Mouse (Mus musculus): ENCODE measurements around the gene Pip4k2c.
"Not testable (repeated sequence)": the region's sequence is repeated elsewhere in the genome, so short reads cannot be mapped to it uniquely, and the experiment has no call there.

The Pip4k2c gene

DNA sequence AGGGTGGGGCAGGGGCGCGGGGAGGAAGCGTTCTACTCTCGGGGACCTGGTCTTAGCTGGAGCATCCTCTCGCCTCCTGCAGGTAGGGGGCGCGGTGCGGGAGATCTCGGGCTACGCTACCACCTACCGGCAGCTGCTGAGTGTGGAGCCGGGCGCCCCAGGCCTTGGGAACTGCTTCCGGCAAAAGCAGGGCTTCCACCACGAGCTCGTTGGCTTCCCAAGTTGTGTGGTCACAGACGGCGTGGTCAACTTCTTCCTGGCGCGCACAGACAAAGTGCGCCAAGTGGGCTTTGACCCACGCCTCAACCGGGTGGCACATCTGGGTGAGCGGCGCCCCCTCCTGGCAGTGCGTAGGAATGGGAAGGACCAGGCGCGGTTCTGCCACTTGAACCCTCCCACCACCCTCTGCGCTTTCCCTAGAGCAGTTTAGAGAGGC, 40.5 kb downstream of the Pip4k2c start:
- in situ Hi-C loops (cut with MboI) = loop anchor here (5.0 to 10.0 kb wide), 2 partner anchors 39 to 54 kb away; no protein-coding TSS in a partner anchor

DNA sequence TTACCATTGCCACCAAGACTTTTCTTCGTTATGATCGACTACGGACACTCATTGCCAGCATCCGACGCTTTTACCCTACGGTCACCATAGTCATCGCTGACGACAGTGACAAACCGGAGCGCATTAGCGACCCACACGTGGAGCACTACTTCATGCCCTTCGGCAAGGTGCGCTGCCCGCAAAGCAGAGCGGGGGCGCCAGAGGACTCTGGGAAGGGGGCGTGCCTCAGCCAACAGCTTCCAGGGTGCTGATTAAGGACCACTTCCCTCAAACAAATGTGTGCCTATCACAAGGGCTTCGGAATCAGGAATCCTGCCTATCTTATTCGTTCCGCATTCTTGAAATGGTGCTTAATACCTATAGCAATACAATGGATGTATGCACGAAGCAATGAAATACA, 41.4 kb downstream of the Pip4k2c start:
- in situ Hi-C loops (cut with MboI) = loop anchor here (5.0 to 10.0 kb wide), 2 partner anchors 38 to 55 kb away; no protein-coding TSS in a partner anchor

DNA sequence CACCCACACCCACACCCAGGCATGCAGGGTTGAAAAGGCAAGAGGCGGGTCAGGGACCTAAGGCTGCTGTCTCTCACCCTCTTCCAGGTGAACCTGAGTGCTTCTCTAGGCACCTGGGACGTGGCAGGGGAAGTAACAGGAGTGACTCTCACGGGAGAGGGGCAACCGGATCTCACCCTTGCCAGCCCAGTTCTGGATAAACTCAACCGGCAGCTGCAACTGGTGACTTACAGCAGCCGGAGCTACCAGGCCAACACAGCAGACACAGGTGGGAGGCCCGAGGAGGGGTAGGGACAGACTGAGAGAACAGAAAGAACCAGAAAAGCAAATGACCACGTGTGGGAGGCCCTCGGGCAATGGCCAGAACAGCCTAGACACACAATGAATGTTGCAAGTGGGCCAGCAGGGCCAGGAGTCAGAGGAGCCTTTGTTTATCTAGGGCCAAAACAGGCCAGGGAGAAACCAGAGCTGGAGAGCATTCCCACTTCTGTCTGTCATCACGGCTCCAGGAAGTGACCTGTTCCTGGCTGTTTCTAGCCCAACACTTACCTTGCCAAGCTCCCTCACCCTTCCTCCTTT, 43.7 kb downstream of the Pip4k2c start:
- in situ Hi-C loops (cut with MboI) = no loop called here

GRCm38 (mm10) chr10:127166771-127167613, 44.4 kb downstream of the Pip4k2c start:
- in situ Hi-C loops (cut with MboI) = no loop called here

DNA sequence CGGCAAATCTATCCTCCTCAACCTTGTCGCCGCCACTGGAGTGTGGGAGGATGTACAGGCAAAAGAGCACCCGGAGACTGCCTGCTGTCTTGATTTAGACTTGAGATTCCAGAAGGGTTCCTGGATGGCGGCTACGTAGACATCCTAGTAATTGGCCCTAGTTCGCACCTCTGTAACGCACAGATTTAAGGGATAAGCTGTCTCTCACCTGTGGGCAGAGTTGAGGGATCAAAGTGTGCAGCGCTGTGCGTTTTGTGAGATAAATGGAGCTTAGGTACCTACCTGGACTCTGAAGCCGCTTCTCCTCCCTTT, 45.0 kb downstream of the Pip4k2c start:
- in situ Hi-C loops (cut with MboI) = no loop called here

DNA sequence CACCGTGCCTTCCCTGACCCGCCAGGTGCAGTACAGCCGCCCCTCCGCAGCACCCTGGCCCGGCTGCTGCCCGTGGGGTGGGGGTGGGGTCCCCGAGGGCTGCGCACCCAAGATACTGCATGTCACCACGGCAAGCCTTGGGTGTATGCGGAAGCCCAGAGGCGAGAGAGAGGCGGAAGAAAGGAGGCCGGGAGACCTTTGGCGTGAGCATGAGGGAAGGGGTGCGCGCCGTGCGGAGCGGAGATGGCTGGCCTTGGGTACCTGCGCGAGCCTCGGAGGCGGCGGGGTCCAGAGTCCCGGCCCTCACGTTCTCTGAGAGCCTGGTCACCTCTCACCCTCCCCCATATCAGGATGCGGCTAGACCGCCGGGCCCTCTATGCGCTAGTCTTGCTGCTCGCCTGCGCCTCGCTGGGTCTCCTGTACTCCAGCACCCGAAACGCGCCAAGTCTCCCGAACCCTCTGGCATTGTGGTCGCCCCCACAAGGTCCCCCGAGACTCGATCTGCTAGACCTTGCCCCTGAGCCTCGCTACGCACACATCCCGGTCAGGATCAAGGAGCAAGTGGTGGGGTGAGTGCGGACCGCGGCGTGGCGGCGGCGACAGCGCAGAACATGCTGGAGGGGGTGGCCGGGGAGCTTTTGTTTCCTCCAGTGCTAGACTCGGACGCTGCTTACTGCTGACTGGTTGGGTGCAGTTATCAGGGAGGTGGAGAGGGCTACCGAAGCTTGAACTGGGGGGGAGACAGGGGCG, 45.6 kb downstream of the Pip4k2c start:
- in situ Hi-C loops (cut with MboI) = no loop called here

DNA sequence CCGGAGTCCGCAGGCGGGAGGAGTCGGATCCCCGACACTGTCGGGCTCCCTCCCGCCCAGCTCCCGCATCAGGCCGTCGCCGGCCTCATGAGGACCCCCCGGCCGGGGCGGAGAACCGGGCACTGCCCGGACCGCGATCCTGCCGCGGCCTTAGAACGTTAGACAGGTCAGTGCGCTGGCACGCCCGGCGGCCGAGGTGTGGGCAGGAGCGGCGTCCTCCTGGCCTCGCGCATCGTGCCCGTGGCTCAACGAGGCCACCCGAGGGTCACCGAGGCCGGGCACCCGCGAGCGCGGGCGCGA, 46.1 kb downstream of the Pip4k2c start:
- in situ Hi-C loops (cut with MboI) = no loop called here

DNA sequence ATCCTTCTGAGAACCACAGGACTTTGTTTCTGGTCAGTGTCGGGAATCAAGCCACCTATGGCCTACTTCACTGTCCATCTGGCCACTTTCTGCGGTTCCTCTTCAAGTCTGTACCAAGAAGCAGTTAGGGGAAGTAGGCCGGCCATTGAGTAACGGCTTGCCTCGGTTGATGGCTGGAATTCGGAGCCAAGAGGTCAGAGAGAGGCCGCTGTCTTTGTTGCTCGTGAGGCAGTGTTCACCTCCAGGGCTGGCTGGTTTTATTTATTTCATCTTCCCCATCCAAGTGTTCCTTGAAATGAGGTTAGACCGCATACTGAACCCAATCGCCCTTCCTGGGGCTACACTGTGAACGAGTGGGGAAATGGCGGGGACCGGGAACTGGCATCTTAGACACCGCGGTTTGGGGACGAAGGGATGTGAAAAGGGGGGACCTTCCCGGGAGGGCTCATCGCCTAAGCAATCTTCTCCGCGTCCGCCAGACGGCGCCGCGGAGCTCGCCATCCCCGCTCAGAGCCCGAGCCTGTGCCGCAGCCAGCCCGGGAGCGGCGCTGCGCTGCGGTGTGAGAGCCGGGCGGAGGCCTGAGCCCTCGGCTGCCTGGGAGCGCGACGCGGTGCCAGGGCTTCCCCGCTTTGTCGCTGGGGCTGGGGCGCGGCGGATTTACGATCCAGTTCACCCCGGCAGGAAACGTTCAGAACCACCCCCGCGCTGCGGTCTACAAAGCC, 46.6 kb downstream of the Pip4k2c start, which contains the start of gene B4galnt1:
TSS of gene B4galnt1 (plus strand) at position 595 of the 723 bp plus-strand sequence.
- in situ Hi-C loops (cut with MboI) = no loop called here

GRCm38 (mm10) chr10:127164190-127164589, 47.2 kb downstream of the Pip4k2c start:
- in situ Hi-C loops (cut with MboI) = no loop called here

- in situ Hi-C loops (cut with MboI) = not testable (repeated sequence)
These were observed 48.6 kb downstream of the Pip4k2c start for GRCm38 (mm10) chr10:127162771-127163261.

DNA sequence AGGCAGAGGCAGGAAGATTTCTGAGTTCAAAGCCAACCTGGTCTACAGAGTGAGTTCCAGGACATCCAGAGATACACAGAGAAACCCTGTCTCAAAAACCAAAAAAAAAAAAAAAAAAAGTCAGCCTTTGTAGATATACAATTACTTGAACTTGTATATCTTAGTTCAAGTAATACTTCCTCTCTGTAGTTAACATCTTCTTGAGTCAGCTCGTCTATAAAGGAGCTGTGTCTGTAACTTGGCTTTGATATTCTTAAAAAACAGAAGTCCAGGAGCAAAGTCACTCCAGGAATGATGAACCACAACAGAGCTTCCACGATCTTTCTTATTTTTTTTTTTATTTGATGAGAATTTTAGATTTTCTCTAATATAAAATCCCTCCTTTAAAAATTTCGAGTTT, 50.7 kb downstream of the Pip4k2c start:
- in situ Hi-C loops (cut with MboI) = no loop called here

DNA sequence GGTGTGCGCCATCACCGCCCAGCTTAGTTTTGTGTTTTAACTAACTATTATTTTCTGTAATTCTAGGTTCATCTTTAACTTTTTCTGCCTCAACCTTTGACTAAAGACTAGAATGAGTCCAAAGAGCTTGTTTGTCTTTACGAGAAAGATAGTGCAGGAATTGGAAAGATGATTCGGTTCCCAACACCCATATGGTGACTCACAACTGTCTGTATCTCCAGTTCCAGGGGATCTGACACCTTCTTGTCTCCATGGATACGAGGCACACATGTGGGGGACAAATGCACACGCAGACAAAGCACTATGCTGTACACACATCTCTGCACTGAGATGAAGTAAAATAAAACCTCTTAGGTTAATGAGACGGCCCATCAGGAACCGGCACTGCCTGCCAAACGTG, 51.3 kb downstream of the Pip4k2c start:
- in situ Hi-C loops (cut with MboI) = no loop called here

DNA sequence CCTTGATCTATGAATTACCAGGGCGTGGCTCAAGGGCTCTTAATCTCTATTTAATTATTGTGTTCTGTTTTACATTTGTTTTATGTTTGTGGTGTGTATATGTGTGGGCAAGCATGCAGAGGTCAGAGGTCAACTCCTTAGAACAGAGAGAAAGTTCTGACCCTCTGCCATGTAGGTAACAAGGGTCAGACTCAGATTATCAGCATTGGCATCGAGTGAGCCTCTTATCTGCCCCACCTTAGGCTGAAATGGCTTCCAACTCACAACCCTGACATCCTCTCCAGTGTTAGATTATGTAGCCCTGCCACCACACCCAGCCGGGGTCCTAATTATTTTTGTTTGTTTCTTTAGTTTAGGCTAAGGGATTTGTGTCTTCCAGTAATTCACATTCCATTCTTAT, 52.9 kb downstream of the Pip4k2c start:
- in situ Hi-C loops (cut with MboI) = no loop called here

- in situ Hi-C loops (cut with MboI) = no loop called here
These were observed 54.9 kb downstream of the Pip4k2c start for GRCm38 (mm10) chr10:127156511-127156910.

DNA sequence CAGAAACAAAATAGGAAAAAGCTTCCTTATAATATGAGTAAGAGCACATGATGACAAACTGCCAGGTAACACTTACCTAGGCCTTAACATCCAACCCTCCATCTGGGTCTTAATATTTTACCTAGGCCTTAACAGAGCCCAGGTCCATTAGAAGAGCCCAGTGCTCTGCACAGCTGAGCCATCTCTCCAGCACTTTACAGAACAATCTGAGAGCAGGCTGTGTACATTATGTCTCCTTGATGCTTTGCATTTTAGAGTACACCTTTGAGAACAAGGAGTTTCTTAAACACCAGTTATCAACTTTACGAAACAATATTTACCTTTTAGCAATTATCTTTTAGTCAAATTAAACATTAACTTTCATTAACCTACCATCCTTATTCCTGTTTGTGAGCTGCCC, 55.3 kb downstream of the Pip4k2c start:
- in situ Hi-C loops (cut with MboI) = no loop called here

DNA sequence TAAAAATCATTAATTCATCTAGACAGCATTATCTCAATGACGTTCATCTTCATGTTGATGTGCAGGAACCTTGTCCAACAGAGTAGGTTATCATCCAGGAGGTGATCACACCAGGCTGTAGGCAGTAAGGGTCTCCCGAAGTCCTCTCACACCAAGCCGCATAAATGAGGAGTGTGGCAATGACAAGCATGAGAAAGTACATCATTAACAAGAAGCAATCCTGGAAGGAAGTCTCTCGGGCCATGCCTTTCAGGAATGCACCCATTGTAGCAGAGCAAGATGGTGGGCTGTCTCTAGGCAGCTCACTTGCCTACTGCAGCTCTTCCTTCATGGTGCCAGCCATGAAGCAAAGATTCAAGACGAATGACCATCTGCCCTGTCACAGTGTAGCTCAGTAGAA, 56.7 kb downstream of the Pip4k2c start:
- in situ Hi-C loops (cut with MboI) = no loop called here

DNA sequence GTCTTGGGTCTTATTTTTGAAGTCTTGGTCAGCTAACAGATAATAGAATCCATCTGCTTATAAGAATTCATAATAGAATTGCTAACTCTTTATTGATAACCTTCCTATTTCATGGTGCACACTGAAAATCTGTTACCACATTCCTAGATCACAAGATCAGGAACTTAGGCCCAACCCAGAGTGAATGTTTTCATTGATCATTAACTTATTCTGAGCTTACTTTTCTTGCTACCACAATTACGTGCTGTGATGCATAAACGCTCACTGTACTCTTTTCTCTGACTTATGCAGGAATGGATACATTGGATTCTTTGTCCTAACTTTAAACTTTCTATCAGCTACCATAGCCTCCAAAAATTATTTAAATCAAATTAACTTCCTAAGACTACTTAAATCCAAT, 57.1 kb downstream of the Pip4k2c start:
- in situ Hi-C loops (cut with MboI) = no loop called here

- in situ Hi-C loops (cut with MboI) = no loop called here
These were observed 58.1 kb downstream of the Pip4k2c start for GRCm38 (mm10) chr10:127153323-127153722.

GRCm38 (mm10) chr10:127152556-127152955, 58.8 kb downstream of the Pip4k2c start:
- in situ Hi-C loops (cut with MboI) = not testable (repeated sequence)

DNA sequence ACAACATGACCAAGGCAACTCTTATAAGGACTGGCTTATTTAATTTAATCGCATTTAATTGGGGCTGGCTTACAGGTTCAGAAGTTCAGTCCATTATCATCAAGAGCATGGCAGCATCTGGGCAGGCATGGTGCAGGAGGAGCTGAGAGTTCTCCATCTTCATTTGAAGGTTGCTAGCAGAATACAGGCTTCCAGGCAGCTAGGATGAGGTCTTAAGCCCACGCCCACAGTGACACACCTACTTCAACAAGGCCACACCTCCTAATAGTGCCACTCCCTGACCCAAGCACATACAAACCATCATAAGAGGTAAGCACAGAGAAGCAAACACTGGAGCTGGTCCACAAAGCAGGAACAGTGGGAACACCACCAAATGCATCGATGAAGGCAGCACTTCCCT, 60.2 kb downstream of the Pip4k2c start:
- in situ Hi-C loops (cut with MboI) = not testable (repeated sequence)

DNA sequence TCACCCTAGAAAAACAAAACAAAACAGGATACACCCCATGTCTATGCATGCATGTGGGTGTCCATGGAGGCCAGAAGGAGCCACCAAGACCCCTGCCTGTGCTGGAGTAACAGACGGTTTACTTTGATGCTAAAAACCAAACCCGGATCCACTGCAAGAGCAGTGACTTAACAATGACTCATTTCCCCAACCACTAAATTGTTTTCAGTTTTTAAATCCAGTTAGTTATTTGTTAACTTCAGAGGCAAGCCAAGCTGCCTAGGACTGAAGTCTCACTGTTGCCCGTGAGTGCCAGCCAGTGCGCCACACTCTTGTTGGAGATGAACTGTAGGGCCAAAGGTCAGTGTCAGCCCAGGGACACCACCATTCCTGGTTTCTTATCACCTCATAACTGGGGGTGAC, 60.9 kb downstream of the Pip4k2c start:
- in situ Hi-C loops (cut with MboI) = no loop called here

DNA sequence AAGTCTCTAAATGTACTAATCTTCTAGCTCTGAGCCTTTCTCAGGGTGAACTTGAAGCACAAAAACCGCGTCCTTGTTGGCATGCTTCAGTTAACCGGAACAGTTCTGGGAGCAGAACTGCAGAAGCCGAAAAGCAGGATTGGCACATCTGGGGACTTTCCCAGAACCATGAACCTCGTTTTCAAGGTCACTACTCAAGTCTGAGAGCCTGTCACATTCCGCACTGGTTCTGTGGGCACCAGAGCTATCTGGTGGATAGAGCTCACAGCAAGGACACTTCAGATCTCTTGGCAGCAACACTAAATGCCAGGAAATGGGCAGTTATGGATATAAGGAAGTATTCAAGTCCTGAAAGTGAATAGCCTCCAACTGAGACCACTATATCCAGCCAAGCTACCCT, 64.2 kb downstream of the Pip4k2c start:
- in situ Hi-C loops (cut with MboI) = no loop called here
